Mouse (Mus musculus) ES-Bruce4 (cell line): ENCODE measurements around the gene Aak1.

Experiments used
- CTCF ChIP-seq: IDR thresholded peaks from one replicate; pipeline ENCODE4 v1.8.1; 2011; ENCODE audit warnings: low read depth, low read length
- EP300 ChIP-seq: IDR thresholded peaks from 2 replicates; pipeline ENCODE4 v1.6.1; 2011; ENCODE audit warnings: low read depth, low read length; ENCODE audit not compliant: insufficient read depth
- POLR2A ChIP-seq: IDR thresholded peaks from one replicate; pipeline ENCODE4 v1.8.1; 2011; ENCODE audit warnings: low read length; ENCODE audit not compliant: insufficient read depth

DNA sequence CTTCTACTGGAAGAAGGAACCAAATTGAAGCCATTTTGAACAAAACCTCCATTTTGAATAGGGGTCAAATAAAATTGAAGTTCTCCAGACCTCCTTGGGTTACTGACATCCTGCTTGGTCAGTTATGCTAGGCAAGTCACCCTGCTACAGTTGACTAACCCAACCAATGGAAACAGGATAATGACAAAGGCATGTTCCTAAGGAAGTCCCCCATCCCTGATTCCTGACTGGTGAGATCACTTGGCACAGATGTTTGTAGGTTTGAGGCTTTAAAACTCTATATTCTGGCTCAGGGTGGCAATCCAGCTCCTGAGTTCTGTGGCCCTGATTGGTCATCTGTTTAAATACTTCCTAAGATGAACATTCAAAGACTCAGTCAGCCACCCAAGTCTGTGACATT, 156.3 kb downstream of the Aak1 start:
- TF ChIP-seq CTCF (no peak), POLR2A (no peak), EP300 (no peak)
